Mouse (Mus musculus) erythroblast, embryonic 14.5 days (primary cell): ENCODE data around the gene 3100002H09Rik.

Experiments
- GATA1 ChIP-seq: IDR thresholded peaks from 2 replicates; pipeline ENCODE4 v1.6.1; 2012; ENCODE audit warnings: low read length, inconsistent platforms, mixed read lengths
- TAL1 ChIP-seq: IDR thresholded peaks from 3 replicates; pipeline ENCODE4 v1.6.1; 2012; ENCODE audit warnings: low read length, inconsistent platforms, mixed read lengths

GRCm38 (mm10) chr4:124570977-124571376, 39.6 kb downstream of the 3100002H09Rik start:
- no peak for TF ChIP-seq TAL1
- no peak for TF ChIP-seq GATA1
